Mouse (Mus musculus) heart, adult 2 months (tissue): ENCODE measurements at regions not wholly inside any gene's neighbourhood (a gene's known extent, or its start where the extent isn't known, plus 50 kb on each side); places are given as distances from the start of the nearest gene placed in this dataset.

ENCODE experiments used
- CTCF ChIP-seq: fragments of 200-600 bp; IDR thresholded peaks from 2 replicates; pipeline ENCODE4 v1.8.1; 2022; ENCODE audit warnings: antibody characterized with exemption, mild to moderate bottlenecking, moderate library complexity
- EP300 ChIP-seq: fragments of 200-500 bp; IDR thresholded peaks from 2 replicates; pipeline ENCODE4 v1.6.1; 2011; ENCODE audit warnings: low read depth, low read length, control low read depth; ENCODE audit not compliant: insufficient read depth
- POLR2A ChIP-seq: fragments of 200-500 bp; IDR thresholded peaks from 2 replicates; pipeline ENCODE4 v1.6.1; 2011; ENCODE audit warnings: mild to moderate bottlenecking, low read depth, low read length, control low read depth; ENCODE audit not compliant: insufficient read depth

- TF ChIP-seq CTCF = no peak
- no peak for TF ChIP-seq POLR2A
- no peak for TF ChIP-seq EP300
Measured at GRCm38 (mm10) chr1:177562589-177562912, 120.4 kb downstream of the Zbtb18 start.
